Comparison of ENCODE assay signal across 8 mouse cellular contexts in genomic region chr14:119007103-119007951, GRCm38 (mm10).
DNase-seq lines count a peak whose midpoint lies in the region; ATAC-seq lines count a peak whose summit lies in the region.

No protein-coding gene starts in this region.

- 0 out of 2 replicates have a peak overlapping the region, but pooled peaks have one; percentile 13 for H3K27ac ChIP-seq in embryonic facial prominence, embryonic 11.5 days (replicated peaks; ENCODE audit: low read depth, low read length)
- peak overlapping the region; percentile 71 for H3K27ac ChIP-seq in intestine, embryonic 16.5 days (ENCODE audit: low read length)

- no peaks in the 10 kb centered on the region for H3K4me1 ChIP-seq in embryonic facial prominence, embryonic 11.5 days (ENCODE audit: control insufficient read depth, insufficient read depth, low read length)
- H3K4me1 ChIP-seq in intestine, embryonic 16.5 days (ENCODE audit: control insufficient read depth, insufficient read depth, low read length), result no peaks in the 10 kb centered on the region

- peak overlapping the region; percentile 77 for H3K4me2 ChIP-seq in embryonic facial prominence, embryonic 11.5 days (ENCODE audit: low read depth, low read length)
- H3K4me2 ChIP-seq in intestine, embryonic 16.5 days (ENCODE audit: low read depth, low read length), result peak overlapping the region; percentile 66

- H3K9ac ChIP-seq in embryonic facial prominence, embryonic 11.5 days (replicated peaks; ENCODE audit: low read length), result peak overlapping the region; percentile 46
- H3K9ac ChIP-seq in intestine, embryonic 16.5 days (ENCODE audit: low read depth, low read length), result peak overlapping the region; percentile 64

- no peaks in the 10 kb centered on the region for H3K36me3 ChIP-seq in embryonic facial prominence, embryonic 11.5 days (replicated peaks; ENCODE audit: control insufficient read depth, insufficient read depth, low read depth, low read length)
- 0 out of 2 replicates have a peak, but pooled peaks cover 3% of the 10 kb centered on the region for H3K36me3 ChIP-seq in intestine, embryonic 16.5 days (ENCODE audit: control insufficient read depth, insufficient read depth, low read length)

- ATAC-seq in embryonic facial prominence, embryonic 11.5 days (replicated peaks; ENCODE audit: insufficient number of reproducible peaks, low FRiP score, low TSS enrichment, low read depth), result peak; percentile 100
- ATAC-seq in intestine, embryonic 16.5 days, result peak; percentile 100

- WGBS in embryonic facial prominence, embryonic 11.5 days, result 1% methylated on average over 13 of the region's 13 CpGs
- WGBS in intestine, embryonic 16.5 days, result under 1% methylated on average over 13 of the region's 13 CpGs

- no peaks in the 10 kb centered on the region for H3K9me3 ChIP-seq in embryonic facial prominence, embryonic 11.5 days (replicated peaks; ENCODE audit: control insufficient read depth, low read length)
- H3K9me3 ChIP-seq in intestine, embryonic 16.5 days (ENCODE audit: control insufficient read depth, low read length), result no peaks in the 10 kb centered on the region

- DNase-seq in adrenal gland, postnatal 25 days, result peak; percentile 92
- DNase-seq in embryonic facial prominence, embryonic 11.5 days (ENCODE audit: low spot score), result peak; percentile 99
- DNase-seq in gonadal fat pad, adult 2 months (ENCODE audit: low read depth), result peak; percentile 100
- peak; percentile 96 to 100 for DNase-seq in left cerebral cortex, postnatal 25 days (ENCODE audit: low spot score in 2 of 2)
- DNase-seq in mesoderm, embryonic 11.5 days (ENCODE audit: low read depth, low spot score), result peak; percentile 99
- DNase-seq in right cerebral cortex, postnatal 36 days (ENCODE audit: low spot score in 2 of 2), result peak; percentile 98 to 99
- peak; percentile 93 to 96 for DNase-seq in urinary bladder, postnatal 4 days (ENCODE audit: low spot score in 2 of 2)

- no peaks in the 10 kb centered on the region for H3K27me3 ChIP-seq in embryonic facial prominence, embryonic 11.5 days (ENCODE audit: control insufficient read depth, insufficient read depth, low read length)
- H3K27me3 ChIP-seq in intestine, embryonic 16.5 days (replicated peaks; ENCODE audit: control insufficient read depth, insufficient read depth, low read length), result no peaks in the 10 kb centered on the region

- intact Hi-C loops in left cerebral cortex, postnatal 25 days (cut with DNase I), result no loop called here

- H3K4me3 ChIP-seq in embryonic facial prominence, embryonic 11.5 days (ENCODE audit: low read depth, low read length), result peak overlapping the region; percentile 43
- H3K4me3 ChIP-seq in intestine, embryonic 16.5 days (ENCODE audit: low read length), result peak overlapping the region; percentile 46

Comparison
In these comparisons a context has a peak if more than half of its experiments do, and no peak if none do; other contexts are left out.
1. Peak in every context shown above with its lines: DNase-seq, ATAC-seq, H3K4me3 ChIP-seq and H3K27ac ChIP-seq.